Mouse (Mus musculus): Measurements from ENCODE around the gene Frmd7. TPM values are rescaled to one million over a fixed set of nuclear protein-coding genes. Genes with fewer than 3 reads are reported as not detected.

The Frmd7 gene
- polyA plus RNA-seq, 1 experiment from 2014 or later, result 0.82 TPM

- no peak for DNase-seq (ENCODE audit: low spot score)
- H3K4me3 ChIP-seq, result no peak overlapping the region
- H3K9me3 ChIP-seq, result no peaks in the 10 kb centered on the region
- peaks cover 25% of the 10 kb centered on the region for H3K4me1 ChIP-seq
- H3K27me3 ChIP-seq (replicated peaks; ENCODE audit: low read depth, poor library complexity, severe bottlenecking), result peaks cover 45% of the 10 kb centered on the region
- WGBS, result 39% methylated on average over 3 of the region's 3 CpGs
- H3K27ac ChIP-seq (replicated peaks), result no peak overlapping the region
- H3K36me3 ChIP-seq (replicated peaks), result no peaks in the 10 kb centered on the region
Observed at GRCm38 (mm10) chrX:50930309-50930708, 12.2 kb downstream of the Frmd7 start.

GRCm38 (mm10) chrX:50926893-50927545, 15.5 kb downstream of the Frmd7 start:
- WGBS, result 57% methylated on average over 10 of the region's 10 CpGs

GRCm38 (mm10) chrX:50924629-50925364, 17.7 kb downstream of the Frmd7 start:
- Histone ChIP-seq H3K4me1 (peaks cover 10% of the 10 kb centered on the region; the same call in 1 of the 2 replicates), H3K27me3 (replicated peaks; ENCODE audit: low read depth, poor library complexity, severe bottlenecking) (peaks cover 14% of the 10 kb centered on the region), H3K4me3 (no peak overlapping the region), H3K9me3 (no peaks in the 10 kb centered on the region), H3K36me3 (replicated peaks) (no peaks in the 10 kb centered on the region), H3K27ac (replicated peaks) (no peak overlapping the region)
- WGBS, result 50% methylated on average over 18 of the region's 18 CpGs
- peak; percentile 28 for DNase-seq (ENCODE audit: low spot score)

More at GRCm38 (mm10) chrX:50926893-50927545, 15.5 kb downstream of the Frmd7 start:
- H3K4me3 ChIP-seq, result no peak overlapping the region
- DNase-seq (ENCODE audit: low spot score), result no peak
- H3K4me1 ChIP-seq, result peaks cover 10% of the 10 kb centered on the region; the same call in 1 of the 2 replicates
- H3K36me3 ChIP-seq (replicated peaks), result no peaks in the 10 kb centered on the region
- H3K9me3 ChIP-seq, result no peaks in the 10 kb centered on the region
- H3K27ac ChIP-seq (replicated peaks), result no peak overlapping the region; the same call in 1 of the 2 replicates
- peaks cover 21% of the 10 kb centered on the region for H3K27me3 ChIP-seq (replicated peaks; ENCODE audit: low read depth, poor library complexity, severe bottlenecking)

DNA sequence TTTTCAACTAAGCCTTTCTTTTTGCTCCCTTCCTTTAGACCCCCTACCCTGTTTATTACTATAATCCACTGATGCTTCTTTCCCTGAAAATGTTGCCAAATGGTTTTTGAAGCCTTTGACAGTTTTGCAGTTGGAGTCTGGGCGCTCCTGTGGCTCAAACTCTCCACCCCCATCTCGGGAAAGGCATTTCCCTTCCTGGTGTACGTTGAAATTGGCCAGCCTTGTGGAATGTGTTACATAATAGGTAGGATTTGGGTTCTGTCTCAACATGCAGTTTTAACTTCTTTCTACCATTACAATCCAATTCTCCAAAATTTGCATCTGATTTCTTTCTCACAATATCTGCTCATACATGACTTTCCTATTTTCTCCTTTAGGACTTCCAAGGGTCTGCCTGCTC, 23.8 kb downstream of the Frmd7 start:
- DNase-seq (ENCODE audit: low spot score), result no peak
- Histone ChIP-seq H3K27me3 (replicated peaks; ENCODE audit: low read depth, poor library complexity, severe bottlenecking) (peaks cover 26% of the 10 kb centered on the region), H3K27ac (replicated peaks) (no peak overlapping the region), H3K4me1 (peaks cover 12% of the 10 kb centered on the region), H3K4me3 (no peak overlapping the region), H3K9me3 (no peaks in the 10 kb centered on the region), H3K36me3 (replicated peaks) (no peaks in the 10 kb centered on the region)
- WGBS, result 36% methylated on average over 3 of the region's 3 CpGs

GRCm38 (mm10) chrX:50917389-50917788, 25.1 kb downstream of the Frmd7 start:
- peak; percentile 75 for DNase-seq (ENCODE audit: low spot score)
- Histone ChIP-seq H3K36me3 (replicated peaks) (no peaks in the 10 kb centered on the region), H3K9me3 (no peaks in the 10 kb centered on the region), H3K27me3 (replicated peaks; ENCODE audit: low read depth, poor library complexity, severe bottlenecking) (peaks cover 31% of the 10 kb centered on the region), H3K4me1 (peaks cover 12% of the 10 kb centered on the region), H3K4me3 (no peak overlapping the region), H3K27ac (replicated peaks) (peak overlapping the region; percentile 7; the same call in 1 of the 2 replicates)
- 38% methylated on average over 3 of the region's 3 CpGs for WGBS

DNA sequence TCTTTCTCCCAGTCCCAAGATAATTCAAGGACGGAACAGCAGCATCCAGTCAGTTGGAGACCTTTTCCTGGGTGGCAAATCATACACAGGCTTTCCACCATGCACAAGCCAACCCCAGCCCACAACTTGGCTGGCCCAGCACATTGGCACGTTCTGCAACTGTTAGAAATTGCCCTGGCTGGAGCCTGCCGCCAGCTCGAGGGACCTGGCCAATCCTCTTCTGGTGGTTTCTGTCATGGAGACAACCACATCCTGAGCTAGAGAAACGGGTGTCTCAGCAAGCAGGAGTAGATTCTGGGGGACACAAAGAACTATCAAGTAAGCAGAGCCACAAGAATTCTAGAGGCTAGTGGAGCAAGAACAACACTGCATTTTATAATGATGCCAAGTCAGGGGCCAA, 32.6 kb downstream of the Frmd7 start:
- Histone ChIP-seq H3K4me1 (no peaks in the 10 kb centered on the region), H3K27ac (replicated peaks) (no peak overlapping the region), H3K27me3 (replicated peaks; ENCODE audit: low read depth, poor library complexity, severe bottlenecking) (peaks cover 23% of the 10 kb centered on the region), H3K9me3 (no peaks in the 10 kb centered on the region), H3K4me3 (no peak overlapping the region), H3K36me3 (replicated peaks) (no peaks in the 10 kb centered on the region)
- no peak for DNase-seq (ENCODE audit: low spot score)
- 81% methylated on average over 5 of the region's 5 CpGs for WGBS

DNA sequence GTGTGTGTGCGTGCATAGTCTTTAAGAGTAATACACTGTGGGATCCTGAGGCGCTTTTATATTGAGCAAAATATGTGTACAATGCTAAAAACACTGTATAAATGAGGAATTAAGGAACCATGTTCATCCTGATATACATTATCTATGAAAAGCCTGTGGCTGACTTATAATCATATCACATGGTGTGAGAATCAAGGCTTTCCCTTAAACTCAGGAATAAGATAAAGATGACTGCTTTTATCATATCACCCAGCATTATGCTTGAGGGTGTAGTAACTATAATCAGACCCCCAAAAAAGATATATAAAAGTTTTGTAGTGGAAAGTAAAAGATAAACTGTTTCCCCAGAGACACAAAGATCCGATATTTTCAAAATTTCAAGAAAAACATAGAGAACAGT, 39.0 kb downstream of the Frmd7 start:
- no peaks in the 10 kb centered on the region for H3K36me3 ChIP-seq (replicated peaks)
- H3K4me3 ChIP-seq, result no peak overlapping the region
- WGBS, result 91% methylated on average over 3 of the region's 3 CpGs
- peaks cover 21% of the 10 kb centered on the region for H3K27me3 ChIP-seq (replicated peaks; ENCODE audit: low read depth, poor library complexity, severe bottlenecking)
- no peaks in the 10 kb centered on the region for H3K4me1 ChIP-seq
- DNase-seq (ENCODE audit: low spot score), result no peak
- no peaks in the 10 kb centered on the region for H3K9me3 ChIP-seq
- H3K27ac ChIP-seq (replicated peaks), result no peak overlapping the region

GRCm38 (mm10) chrX:50887999-50888398, 54.5 kb downstream of the Frmd7 start:
- WGBS, result 80% methylated on average over 2 of the region's 2 CpGs
- Histone ChIP-seq H3K36me3 (replicated peaks) (no peaks in the 10 kb centered on the region; the same call in 1 of the 2 replicates), H3K4me3 (no peak overlapping the region), H3K27ac (replicated peaks) (no peak overlapping the region), H3K9me3 (no peaks in the 10 kb centered on the region), H3K4me1 (no peaks in the 10 kb centered on the region), H3K27me3 (replicated peaks; ENCODE audit: low read depth, poor library complexity, severe bottlenecking) (peaks cover 7% of the 10 kb centered on the region)
- DNase-seq (ENCODE audit: low spot score), result no peak

DNA sequence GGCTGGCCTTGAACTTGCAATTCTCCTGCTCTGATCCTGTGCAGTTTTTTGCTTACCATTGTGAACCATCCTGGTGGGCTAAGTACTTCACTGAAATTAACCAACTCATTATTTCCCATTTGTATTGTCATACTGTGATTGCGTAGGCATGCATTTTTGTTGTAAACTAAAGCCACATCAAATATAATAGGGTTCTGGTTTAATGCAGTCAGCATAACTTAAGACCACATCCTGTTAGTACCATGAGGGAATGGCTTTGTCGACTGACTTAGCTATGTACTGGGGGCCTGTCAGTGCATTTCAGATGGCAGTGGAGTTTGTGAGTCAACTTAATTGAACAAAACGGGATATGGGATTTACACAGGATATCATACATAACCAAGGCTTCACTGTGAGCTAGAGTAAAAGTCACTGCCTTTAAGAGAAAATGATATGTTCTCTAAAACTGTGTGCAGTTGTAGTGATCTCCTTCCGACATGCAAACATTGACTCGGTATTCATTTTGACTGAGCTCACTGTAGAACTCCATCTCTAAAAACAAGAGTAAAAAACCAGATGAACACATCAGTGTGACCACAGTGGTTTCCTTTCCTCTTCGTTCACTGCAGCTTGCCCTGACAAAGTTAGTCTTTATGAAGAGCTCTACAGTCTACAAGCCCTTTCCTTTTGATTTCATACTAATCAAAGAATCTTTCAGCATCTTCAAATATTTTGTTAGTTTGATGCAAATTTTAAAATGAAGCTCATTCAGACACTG, 68.1 kb downstream of the Frmd7 start:
- no peaks in the 10 kb centered on the region for H3K9me3 ChIP-seq
- H3K27me3 ChIP-seq (replicated peaks; ENCODE audit: low read depth, poor library complexity, severe bottlenecking), result peaks cover 31% of the 10 kb centered on the region
- no peaks in the 10 kb centered on the region for H3K4me1 ChIP-seq
- no peak for DNase-seq (ENCODE audit: low spot score)
- 83% methylated on average over 6 of the region's 6 CpGs for WGBS
- H3K4me3 ChIP-seq, result no peak overlapping the region
- no peak overlapping the region for H3K27ac ChIP-seq (replicated peaks)
- H3K36me3 ChIP-seq (replicated peaks), result no peaks in the 10 kb centered on the region

DNA sequence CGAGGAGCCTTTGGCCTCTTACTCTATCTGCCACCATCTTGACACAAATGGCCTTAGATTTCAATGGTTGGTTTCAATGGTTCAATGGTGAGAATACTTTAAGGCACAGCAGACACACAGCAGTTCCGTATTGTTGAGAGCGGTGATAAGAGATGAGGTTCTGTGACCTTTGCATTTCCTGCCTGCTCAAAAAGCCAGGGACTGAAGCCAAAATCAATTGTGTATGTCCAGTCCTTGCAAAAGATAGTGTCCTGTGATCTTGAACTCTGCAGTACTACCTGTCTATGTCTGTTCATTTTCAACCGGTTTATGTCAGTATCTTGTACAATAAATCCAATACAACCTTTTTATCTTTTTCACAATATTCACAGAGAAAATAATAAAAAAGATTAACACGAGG, 77.8 kb downstream of the Frmd7 start:
- H3K27ac ChIP-seq (replicated peaks), result no peak overlapping the region
- no peak overlapping the region for H3K4me3 ChIP-seq
- 72% methylated on average over 5 of the region's 5 CpGs for WGBS
- no peak for DNase-seq (ENCODE audit: low spot score)
- H3K27me3 ChIP-seq (replicated peaks; ENCODE audit: low read depth, poor library complexity, severe bottlenecking), result peaks cover 9% of the 10 kb centered on the region; the same call in 1 of the 2 replicates
- peaks cover 19% of the 10 kb centered on the region for H3K4me1 ChIP-seq
- no peaks in the 10 kb centered on the region for H3K36me3 ChIP-seq (replicated peaks)
- no peaks in the 10 kb centered on the region for H3K9me3 ChIP-seq

- Histone ChIP-seq H3K27me3 (replicated peaks; ENCODE audit: low read depth, poor library complexity, severe bottlenecking) (peaks cover 9% of the 10 kb centered on the region; the same call in 1 of the 2 replicates), H3K4me3 (no peak overlapping the region), H3K4me1 (peaks cover 19% of the 10 kb centered on the region), H3K9me3 (no peaks in the 10 kb centered on the region), H3K27ac (replicated peaks) (0 out of 2 replicates have a peak overlapping the region, but pooled peaks have one; percentile 48), H3K36me3 (replicated peaks) (no peaks in the 10 kb centered on the region)
- no peak for DNase-seq (ENCODE audit: low spot score)
- WGBS, result 46% methylated on average over 2 of the region's 2 CpGs
Observed at GRCm38 (mm10) chrX:50863771-50864170, 78.7 kb downstream of the Frmd7 start.

DNA sequence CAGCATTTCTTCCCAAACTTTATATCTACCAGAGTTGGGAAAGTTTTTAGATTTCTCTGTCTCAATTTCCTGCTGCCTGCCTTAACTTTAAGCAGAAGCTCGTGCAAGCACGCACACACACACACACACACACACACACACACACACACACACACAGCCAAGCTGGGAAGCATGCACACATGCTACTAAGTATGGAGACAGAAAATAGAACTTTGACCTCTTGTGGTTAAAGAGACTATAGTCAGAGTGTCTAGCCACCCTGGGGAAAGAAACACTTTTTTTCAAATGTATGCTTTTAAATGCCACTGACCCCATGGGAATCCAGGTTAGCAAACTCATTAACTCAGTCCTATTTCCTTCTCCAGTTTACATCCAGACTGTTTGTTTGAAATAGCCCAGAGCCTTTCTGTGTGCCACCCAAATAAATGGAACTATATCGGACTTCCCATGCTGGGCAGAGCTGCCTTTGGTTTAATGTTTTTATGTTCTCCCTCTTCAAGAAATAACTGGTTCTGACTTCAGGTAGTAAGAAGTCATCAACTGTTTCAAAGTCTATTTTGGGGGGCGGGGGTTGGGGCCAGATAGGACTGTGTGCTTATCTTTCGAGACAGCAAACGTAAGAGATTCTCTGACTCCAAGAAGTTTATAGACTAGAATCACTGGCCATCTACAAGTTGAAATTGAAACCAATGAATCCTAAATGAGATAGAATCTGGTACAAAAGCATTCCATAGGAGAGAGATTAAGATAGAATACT, 91.9 kb downstream of the Frmd7 start:
- Histone ChIP-seq H3K27ac (replicated peaks) (no peak overlapping the region), H3K4me1 (0 out of 2 replicates have a peak, but pooled peaks cover 4% of the 10 kb centered on the region), H3K27me3 (replicated peaks; ENCODE audit: low read depth, poor library complexity, severe bottlenecking) (peaks cover 18% of the 10 kb centered on the region; the same call in 1 of the 2 replicates), H3K9me3 (no peaks in the 10 kb centered on the region), H3K4me3 (no peak overlapping the region), H3K36me3 (replicated peaks) (no peaks in the 10 kb centered on the region)
- WGBS, result 72% methylated on average over 6 of the region's 6 CpGs
- DNase-seq (ENCODE audit: low spot score), result peak; percentile 16

Data from embryonic facial prominence, embryonic 10.5 days (tissue).